Mouse (Mus musculus): ENCODE measurements around the gene Rfx8.

Rfx8 gene

GRCm38 (mm10) chr1:39720632-39721350 lies at the start of gene Rfx8:
Rfx8 (minus strand) TSS chr1:39720997.
- in situ Hi-C loops (cut with MboI, MseI) = no loop called here

DNA sequence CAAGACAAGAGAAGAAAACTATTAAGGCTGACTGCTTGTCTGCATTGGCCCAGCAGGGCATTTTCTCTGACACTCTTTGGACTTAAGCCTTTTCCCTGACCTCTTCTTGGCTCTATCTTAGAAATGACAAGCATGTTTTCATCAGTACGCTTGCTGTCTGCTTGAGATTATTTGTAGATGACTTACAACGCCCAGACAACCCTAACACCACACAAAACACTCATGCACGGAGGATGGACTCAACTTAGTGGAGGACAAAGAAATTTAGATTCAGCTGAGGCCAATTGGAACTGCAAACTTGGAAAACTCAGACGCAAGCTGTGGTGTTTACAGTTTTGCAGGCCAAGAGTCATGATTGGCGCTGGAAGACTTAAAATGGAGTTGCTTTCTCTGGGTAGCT lies 49.6 kb upstream of the Rfx8 start:
- in situ Hi-C loops (cut with MboI, MseI) = no loop called here

DNA sequence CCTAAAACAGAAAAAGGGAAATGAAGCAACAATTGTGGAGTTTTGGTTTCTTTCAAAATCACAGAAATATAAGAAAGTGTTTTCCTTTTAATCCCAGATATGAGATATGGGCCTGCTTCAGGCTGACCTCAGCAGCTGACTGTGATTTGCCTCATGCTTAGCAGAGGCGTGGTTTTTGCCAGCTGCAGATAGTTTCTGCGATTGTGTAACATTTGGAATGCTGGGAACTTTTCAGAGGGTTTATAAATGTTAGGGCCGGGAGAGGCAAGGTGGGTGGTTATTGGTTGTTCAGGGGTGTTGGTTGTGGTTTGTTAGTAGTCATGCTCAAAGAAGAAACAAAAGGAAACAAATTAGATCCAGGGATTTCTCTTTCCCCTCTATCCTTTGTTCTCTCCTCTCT lies 47.2 kb upstream of the Rfx8 start:
- in situ Hi-C loops (cut with MboI, MseI) = no loop called here

DNA sequence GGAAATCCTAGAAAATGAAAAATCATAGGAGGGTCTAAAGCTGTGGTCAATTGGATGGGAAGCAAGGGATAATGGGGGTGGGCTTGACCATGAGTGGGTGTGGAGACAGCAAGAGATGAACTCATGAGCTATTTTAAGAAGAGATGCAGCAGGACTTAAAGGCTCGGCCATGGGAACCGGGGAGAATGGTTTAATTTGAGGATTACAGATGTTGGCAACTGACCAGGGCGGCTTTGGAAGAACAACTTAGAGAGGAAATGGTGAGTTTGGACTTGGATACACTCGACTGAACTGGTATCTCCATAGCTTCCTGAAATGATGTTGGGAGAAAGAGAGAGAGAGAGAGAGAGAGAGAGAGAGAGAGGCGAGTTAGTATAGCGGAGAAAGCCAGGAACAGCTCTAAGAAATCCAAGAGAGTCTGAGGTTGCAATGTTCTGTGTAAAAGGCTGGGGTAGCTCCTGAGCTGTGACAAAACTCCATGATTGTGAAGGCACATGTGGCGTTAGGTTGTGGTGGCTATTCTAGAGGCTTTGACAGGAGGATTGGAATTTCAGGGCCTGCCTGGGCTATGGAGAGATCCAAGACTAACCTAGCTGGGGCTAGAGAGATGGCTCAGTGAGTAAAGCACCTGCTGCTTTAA lies 45.2 kb upstream of the Rfx8 start:
- in situ Hi-C loops (cut with MboI, MseI) = no loop called here

DNA sequence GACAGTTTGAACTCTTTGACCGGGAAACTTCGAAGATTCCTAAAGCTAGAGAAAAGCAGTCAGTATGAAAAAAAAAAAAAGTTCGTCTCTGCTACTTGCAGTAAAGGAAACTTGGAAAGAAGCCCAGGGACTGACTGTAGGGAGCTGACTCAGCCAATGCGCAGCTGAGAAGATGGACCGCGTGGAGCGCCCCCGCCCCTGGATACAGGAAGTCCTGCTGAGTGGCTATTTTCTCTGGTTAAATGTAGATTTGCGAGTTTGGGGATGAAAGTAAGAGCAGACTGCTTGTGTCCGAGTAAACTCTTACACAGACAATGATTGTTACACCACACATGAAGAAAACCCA lies 41.2 kb upstream of the Rfx8 start:
- in situ Hi-C loops (cut with MboI, MseI) = no loop called here

DNA sequence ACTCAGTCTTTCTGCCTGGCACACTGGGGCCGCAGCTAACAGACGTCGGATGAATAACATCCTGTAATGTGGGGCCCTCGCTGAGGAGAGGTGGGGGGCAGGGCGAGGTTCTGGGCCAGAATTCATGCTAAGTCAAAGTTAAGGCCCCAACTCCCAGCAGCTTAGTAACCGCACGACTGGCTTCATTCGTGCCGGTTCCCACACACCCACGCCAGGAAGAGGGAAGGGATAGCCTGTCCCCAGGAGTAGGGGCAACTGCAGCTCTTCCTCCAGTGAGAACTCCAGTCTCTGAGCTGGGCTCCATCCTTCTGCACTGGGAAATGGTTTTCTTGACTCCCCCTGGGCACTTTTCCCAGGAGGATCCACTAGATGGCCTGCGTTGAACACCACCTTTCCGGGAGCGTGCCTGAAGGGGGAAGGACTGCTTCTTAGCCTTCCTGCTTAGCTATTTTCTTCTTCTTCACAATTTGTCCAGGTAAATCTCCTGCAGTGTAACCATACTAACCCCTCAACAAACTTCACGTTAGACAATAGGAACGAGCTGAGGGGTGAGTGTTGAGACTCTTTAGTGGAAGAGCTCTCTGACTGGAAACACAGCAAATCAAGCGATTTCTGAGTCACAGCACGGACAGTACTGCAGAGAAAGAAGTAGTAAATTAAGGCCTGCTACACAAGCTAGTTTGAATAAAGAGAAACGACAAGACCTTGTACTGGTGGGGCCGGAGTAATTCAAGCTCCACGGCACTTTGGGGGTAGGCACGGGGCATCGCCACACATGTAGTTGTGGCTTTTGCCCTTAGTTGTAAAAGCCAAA lies 40.6 kb upstream of the Rfx8 start:
- in situ Hi-C loops (cut with MboI, MseI) = no loop called here

GRCm38 (mm10) chr1:39760181-39760715 lies 39.5 kb upstream of the Rfx8 start:
- in situ Hi-C loops (cut with MboI, MseI) = no loop called here

DNA sequence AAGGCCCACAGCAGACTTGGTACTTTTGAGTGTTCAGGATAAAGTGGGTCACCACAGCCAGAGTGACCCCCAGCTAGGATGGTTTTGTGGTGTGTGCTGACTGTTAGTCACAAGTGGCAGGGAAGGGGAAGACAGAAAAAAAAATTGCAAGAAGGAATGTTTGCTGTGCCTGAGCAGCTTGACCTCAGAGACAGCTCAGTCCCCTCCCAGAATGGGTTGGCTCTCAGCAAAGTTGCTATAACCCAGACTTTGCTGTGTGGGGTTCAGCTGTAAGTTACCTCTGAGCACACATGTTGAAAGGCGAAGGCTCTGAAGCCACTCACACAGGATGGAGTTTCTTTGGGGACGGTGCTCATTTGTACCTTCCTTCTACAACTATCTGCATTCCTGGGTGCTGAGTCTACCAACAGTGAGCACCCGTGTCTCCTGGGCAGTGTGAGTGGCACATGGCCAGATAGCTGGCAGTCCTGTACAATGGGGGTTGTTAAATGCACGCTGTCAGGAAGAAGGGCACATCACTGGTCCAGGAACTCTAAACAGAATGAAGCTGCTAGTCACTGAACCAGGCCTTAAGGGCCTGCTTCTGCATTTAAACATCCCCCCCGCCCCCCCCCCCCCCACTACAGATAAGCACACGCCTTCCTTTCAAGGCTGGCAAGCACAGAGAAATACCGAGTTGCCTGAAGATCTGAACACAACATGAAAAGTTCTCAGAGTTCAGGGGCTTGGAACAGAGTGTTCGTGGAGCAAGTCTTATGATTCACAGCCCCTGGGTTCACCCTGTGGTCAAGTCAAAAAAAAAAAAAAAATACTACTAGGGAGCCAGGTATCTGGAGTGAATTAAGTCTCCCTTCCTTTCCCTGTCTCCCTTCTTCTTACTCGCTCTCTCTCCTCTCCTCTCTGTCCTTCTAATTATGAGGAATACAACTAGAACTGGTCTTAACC lies 38.7 kb upstream of the Rfx8 start:
- in situ Hi-C loops (cut with MboI, MseI) = no loop called here

DNA sequence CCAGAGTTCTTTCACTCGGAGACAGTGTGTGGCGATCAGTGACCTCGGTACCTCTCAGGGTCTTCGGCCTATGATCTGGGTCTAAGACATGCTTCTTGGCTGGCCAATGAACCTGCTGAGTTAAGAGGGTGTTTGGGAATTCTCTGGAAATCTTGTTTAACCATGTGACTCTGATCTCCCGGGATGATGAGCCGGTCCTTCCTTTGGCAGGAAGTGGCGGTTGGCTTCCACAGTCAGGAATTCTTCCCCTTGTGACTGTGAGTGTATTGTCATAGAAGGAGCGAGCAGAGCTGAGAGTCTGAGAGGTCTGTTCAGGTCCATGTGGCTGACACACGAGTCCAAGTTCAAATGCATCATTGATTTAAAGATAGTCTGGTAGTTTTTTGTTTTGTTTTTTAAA lies 37.4 kb upstream of the Rfx8 start:
- in situ Hi-C loops (cut with MboI, MseI) = no loop called here

GRCm38 (mm10) chr1:39756952-39757351 lies 36.2 kb upstream of the Rfx8 start:
- in situ Hi-C loops (cut with MboI, MseI) = no loop called here

DNA sequence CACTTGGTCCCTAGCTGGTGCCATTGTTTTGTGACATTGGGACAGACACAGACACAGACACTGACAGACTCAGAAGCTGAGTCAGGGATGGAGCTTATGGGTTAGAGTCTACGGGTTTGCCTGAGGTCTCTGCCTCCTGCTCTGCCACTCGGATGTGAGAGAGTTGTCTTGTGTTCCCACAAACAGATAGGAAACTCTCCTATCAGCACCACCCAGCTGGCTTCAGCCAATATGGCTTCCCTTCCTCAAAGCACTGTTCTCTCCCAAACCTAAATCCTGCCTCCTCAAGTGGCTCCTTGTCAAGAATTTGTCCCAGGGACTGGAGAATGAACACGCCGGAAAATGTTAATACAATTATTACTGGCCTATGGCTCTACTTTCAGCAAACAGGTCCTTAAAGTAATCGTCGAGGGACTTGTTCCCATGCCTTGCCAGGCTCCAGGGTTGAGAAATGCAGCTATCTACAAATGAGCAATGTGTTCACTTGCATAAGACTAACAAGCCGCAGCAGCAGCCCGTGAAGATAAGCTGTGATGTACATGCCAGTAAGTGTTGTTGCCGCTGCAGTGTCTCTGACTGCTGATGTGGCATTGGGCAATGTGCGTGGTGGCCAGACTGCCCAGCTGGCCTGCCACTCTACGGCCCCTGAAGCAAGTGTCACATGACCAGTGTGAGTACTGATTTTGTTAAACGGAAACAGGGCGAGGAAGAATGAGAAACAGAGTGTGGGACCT lies 33.6 kb upstream of the Rfx8 start:
- in situ Hi-C loops (cut with MboI, MseI) = no loop called here

- in situ Hi-C loops (cut with MboI, MseI) = no loop called here
Observed at GRCm38 (mm10) chr1:39751537-39751936, 30.7 kb upstream of the Rfx8 start.

DNA sequence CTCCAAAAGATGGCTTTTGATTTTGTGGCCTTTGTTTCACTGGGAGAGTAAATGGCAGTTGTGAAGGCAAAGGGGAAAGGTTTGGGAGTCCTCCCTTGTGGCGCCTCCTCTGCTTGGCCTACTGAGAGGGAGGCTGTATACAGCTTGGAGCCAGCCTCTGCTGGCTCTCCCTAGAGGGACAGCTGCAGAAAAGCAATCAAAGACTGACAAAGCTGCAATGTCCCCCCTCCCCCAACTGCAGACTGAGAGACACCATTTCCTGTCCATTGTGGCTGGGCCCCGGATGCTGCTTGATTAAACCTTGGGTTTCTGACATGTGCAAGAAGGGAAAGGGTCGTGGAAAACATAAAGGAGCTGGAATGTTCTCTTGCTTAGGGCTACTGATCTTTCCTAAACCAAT lies 28.9 kb upstream of the Rfx8 start:
- in situ Hi-C loops (cut with MboI, MseI) = no loop called here

GRCm38 (mm10) chr1:39749214-39749613 lies 28.4 kb upstream of the Rfx8 start:
- in situ Hi-C loops (cut with MboI, MseI) = no loop called here

- in situ Hi-C loops (cut with MboI, MseI) = no loop called here
Observed at GRCm38 (mm10) chr1:39748666-39749065, 27.9 kb upstream of the Rfx8 start.

DNA sequence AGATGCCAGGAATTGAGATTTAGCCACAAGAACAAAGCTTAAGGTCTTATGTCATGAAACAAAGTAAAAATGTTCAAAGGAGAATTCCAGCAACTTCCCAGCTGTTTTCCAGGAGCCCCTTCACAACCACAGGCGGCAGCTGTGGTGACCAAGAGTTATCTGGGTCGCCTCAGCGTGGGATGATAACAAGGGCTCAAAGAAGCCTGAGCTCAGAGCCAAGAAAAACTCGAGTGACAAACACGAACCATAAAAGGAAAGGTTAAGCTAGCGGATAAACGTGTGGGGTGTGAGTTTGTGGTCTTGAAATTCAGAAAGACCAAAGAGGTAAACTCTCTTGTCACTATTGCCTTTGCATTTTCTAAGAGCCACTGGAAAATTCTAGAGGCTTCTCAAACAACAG lies 25.7 kb upstream of the Rfx8 start:
- in situ Hi-C loops (cut with MboI, MseI) = no loop called here

- in situ Hi-C loops (cut with MboI, MseI) = no loop called here
Observed at GRCm38 (mm10) chr1:39740948-39741347, 20.2 kb upstream of the Rfx8 start.

DNA sequence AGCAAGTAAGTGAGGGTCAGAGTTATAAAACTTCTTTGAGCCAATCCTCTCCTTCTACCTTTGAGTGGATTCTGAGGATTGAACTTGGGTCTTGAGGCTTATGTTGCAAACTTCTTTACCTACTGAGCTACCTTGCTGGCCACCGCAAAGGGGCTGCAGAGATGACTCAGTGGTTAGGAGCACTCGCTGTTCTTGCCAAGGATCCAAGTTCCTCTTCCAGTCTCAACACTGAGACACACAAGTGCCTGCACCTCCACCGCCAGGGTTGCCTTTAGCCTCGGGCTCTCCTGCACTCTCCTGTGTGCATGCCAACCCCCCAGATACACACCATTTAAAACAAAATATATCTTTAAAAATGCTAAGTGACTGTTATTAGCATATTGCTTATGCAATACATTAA lies 19.2 kb upstream of the Rfx8 start:
- in situ Hi-C loops (cut with MboI, MseI) = no loop called here

- in situ Hi-C loops (cut with MboI, MseI) = loop anchor here (10.0 kb wide), 1 partner anchor 1071 kb away; the partner anchor contains the start of gene Aff3
Observed at GRCm38 (mm10) chr1:39735927-39736604, 15.3 kb upstream of the Rfx8 start.

DNA sequence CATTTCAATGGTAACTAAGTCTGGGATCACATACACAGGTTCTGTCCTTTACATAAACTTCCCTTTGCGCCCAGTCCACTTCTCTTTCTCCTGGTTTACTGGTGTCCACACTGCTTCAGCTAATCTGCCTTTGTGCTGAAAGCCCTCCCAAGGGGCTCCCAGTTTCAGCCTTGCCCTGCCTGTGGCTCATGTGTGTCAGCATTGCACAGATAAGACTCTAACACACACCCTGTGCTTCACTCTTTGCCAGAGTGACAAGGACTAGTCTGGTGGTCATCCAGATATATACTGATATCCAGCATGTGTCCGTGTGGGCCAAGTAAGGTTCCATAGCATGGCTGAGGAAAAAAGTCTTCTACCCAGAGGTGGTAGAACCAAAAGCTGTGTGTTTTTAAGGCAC lies 14.7 kb upstream of the Rfx8 start:
- in situ Hi-C loops (cut with MboI, MseI) = loop anchor here (10.0 kb wide), 1 partner anchor 1071 kb away; the partner anchor contains the start of gene Aff3
